Mouse (Mus musculus) MEL (cell line): ENCODE data around the gene Serp2. TPM values are rescaled to one million over a fixed set of nuclear protein-coding genes. Genes with fewer than 3 reads are reported as not detected.

Experiments
- DNase-seq: peaks from one replicate; pipeline ENCODE4 v3.0.0; 2011; ENCODE audit warnings: low read depth, low spot score
- H3K27ac ChIP-seq: 2 replicates; pipeline ENCODE4 v1.5.1; 2012; ENCODE audit warnings: low read depth, mild to moderate bottlenecking, control low read depth, low read length, moderate library complexity; ENCODE audit not compliant: control insufficient read depth
- H3K27me3 ChIP-seq, 2 experiments: fragments of 150-350 bp in 1 of 2; sonication (generic) in 1 of 2; 2 replicates each; pipeline ENCODE4 v1.6.1; 2012; ENCODE audit warnings: low read length in 2 of 2, mild to moderate bottlenecking in 2 of 2, improper control_type of control experiment in 1 of 2, moderate library complexity in 1 of 2; ENCODE audit not compliant: insufficient read depth in 2 of 2, control insufficient read depth in 1 of 2
- H3K36me3 ChIP-seq, 2 experiments: 2 replicates each; pipeline ENCODE4 v1.6.1; 2012 to 2014; ENCODE audit warnings: low read length in 2 of 2, improper control_type of control experiment in 1 of 2, inconsistent platforms in 1 of 2, mild to moderate bottlenecking in 1 of 2; ENCODE audit not compliant: insufficient read depth in 2 of 2, control insufficient read depth in 1 of 2
- H3K4me1 ChIP-seq, 2 experiments: fragments of 150-350 bp in 1 of 2; sonication (generic) in 1 of 2; 2 replicates each; pipeline ENCODE4 v1.6.1; 2012; ENCODE audit warnings: low read length in 2 of 2, improper control_type of control experiment in 1 of 2, mild to moderate bottlenecking in 1 of 2; ENCODE audit not compliant: insufficient read depth in 2 of 2, control insufficient read depth in 1 of 2
- H3K4me3 ChIP-seq, 2 experiments: fragments of 150-350 bp in 1 of 2; sonication (generic) in 1 of 2; 2 replicates each; pipeline ENCODE4 v1.5.1; 2012; ENCODE audit warnings: low read depth in 2 of 2, low read length in 2 of 2, mild to moderate bottlenecking in 2 of 2, moderate library complexity in 2 of 2, control low read depth in 1 of 2, improper control_type of control experiment in 1 of 2; ENCODE audit not compliant: control insufficient read depth in 1 of 2, insufficient read depth in 1 of 2
- H3K79me2 ChIP-seq: 2 replicates; pipeline ENCODE4 v1.6.1; 2012; ENCODE audit warnings: mild to moderate bottlenecking, low read length, moderate library complexity; ENCODE audit not compliant: control insufficient read depth, poor library complexity, insufficient read depth
- H3K9ac ChIP-seq: 2 replicates; pipeline ENCODE4 v1.6.1; 2012; ENCODE audit warnings: low read depth, mild to moderate bottlenecking, control low read depth, low read length, moderate library complexity; ENCODE audit not compliant: control insufficient read depth, poor library complexity, severe bottlenecking
- H3K9me3 ChIP-seq: fragments of 150-350 bp; sonication (generic); replicated peaks from 2 replicates; pipeline ENCODE4 v1.6.1; 2012; ENCODE audit warnings: mild to moderate bottlenecking, low read length, improper control_type of control experiment, moderate library complexity; ENCODE audit not compliant: insufficient read depth
- CTCF ChIP-seq, 3 experiments: IDR thresholded peaks in 2 of 3; conservative IDR thresholded peaks in 1 of 3; 2 replicates each; pipeline ENCODE4 v1.5.1; 2011 to 2012; ENCODE audit warnings: low read length in 3 of 3, low read depth in 2 of 3, mild to moderate bottlenecking in 2 of 3, improper control_type of control experiment in 1 of 3, inconsistent platforms in 1 of 3, mixed read lengths in 1 of 3, moderate library complexity in 1 of 3; ENCODE audit not compliant: control insufficient read depth in 1 of 3, insufficient read depth in 1 of 3, poor library complexity in 1 of 3, severe bottlenecking in 1 of 3
- E2F4 ChIP-seq: IDR thresholded peaks from 2 replicates; pipeline ENCODE4 v1.6.1; 2011; ENCODE audit warnings: low read depth, low read length, improper control_type of control experiment, borderline replicate concordance
- ELF1 ChIP-seq: IDR thresholded peaks from 2 replicates; pipeline ENCODE4 v1.6.1; 2014; ENCODE audit warnings: low read depth, mild to moderate bottlenecking, inconsistent platforms, low read length, improper control_type of control experiment, moderate library complexity
- EP300 ChIP-seq, 2 experiments: IDR thresholded peaks; 2 replicates each; pipeline ENCODE4 v1.6.1; 2011; ENCODE audit warnings: improper control_type of control experiment in 2 of 2, low read length in 2 of 2, low read depth in 1 of 2, mild to moderate bottlenecking in 1 of 2
- ETS1 ChIP-seq: IDR thresholded peaks from 2 replicates; pipeline ENCODE4 v1.6.1; 2012; ENCODE audit warnings: low read depth, mild to moderate bottlenecking, inconsistent platforms, low read length, improper control_type of control experiment, moderate library complexity
- GABPA ChIP-seq: IDR thresholded peaks from 2 replicates; pipeline ENCODE4 v1.6.1; 2012; ENCODE audit warnings: low read depth, mild to moderate bottlenecking, inconsistent platforms, low read length, improper control_type of control experiment, moderate library complexity
- HCFC1 ChIP-seq: IDR thresholded peaks from 2 replicates; pipeline ENCODE4 v1.6.1; 2012; ENCODE audit warnings: low read depth, mild to moderate bottlenecking, inconsistent platforms, low read length, improper control_type of control experiment, moderate library complexity
- JUND ChIP-seq: IDR thresholded peaks from 2 replicates; pipeline ENCODE4 v1.6.1; 2011; ENCODE audit warnings: low read depth, mild to moderate bottlenecking, improper control_type of control experiment, low read length
- KAT2A ChIP-seq: conservative IDR thresholded peaks from 2 replicates; pipeline ENCODE4 v1.6.1; 2012; ENCODE audit warnings: low read depth, low read length, improper control_type of control experiment, inconsistent platforms
- MAX ChIP-seq: IDR thresholded peaks from 2 replicates; pipeline ENCODE4 v1.6.1; 2011; ENCODE audit warnings: low read length, improper control_type of control experiment
- MAZ ChIP-seq: IDR thresholded peaks from 2 replicates; pipeline ENCODE4 v1.6.1; 2012; ENCODE audit warnings: low read depth, mild to moderate bottlenecking, inconsistent platforms, low read length, improper control_type of control experiment
- MXI1 ChIP-seq: IDR thresholded peaks from 2 replicates; pipeline ENCODE4 v1.6.1; 2011; ENCODE audit warnings: mild to moderate bottlenecking, low read depth, low read length, improper control_type of control experiment
- MYC ChIP-seq: IDR thresholded peaks from 2 replicates; pipeline ENCODE4 v1.6.1; 2011; ENCODE audit warnings: low read depth, mild to moderate bottlenecking, low read length, improper control_type of control experiment, moderate library complexity
- POLR2AphosphoS5 ChIP-seq: IDR thresholded peaks from 2 replicates; pipeline ENCODE4 v1.6.1; 2012; ENCODE audit warnings: low read depth, borderline replicate concordance, mild to moderate bottlenecking, inconsistent platforms, low read length, moderate library complexity, mixed read lengths
- RAD21 ChIP-seq: IDR thresholded peaks from 2 replicates; pipeline ENCODE4 v1.6.1; 2011; ENCODE audit warnings: mild to moderate bottlenecking, low read depth, low read length, improper control_type of control experiment
- SIN3A ChIP-seq: IDR thresholded peaks from 2 replicates; pipeline ENCODE4 v1.6.1; 2012; ENCODE audit warnings: low read length, improper control_type of control experiment, inconsistent platforms
- ZC3H11A ChIP-seq: IDR thresholded peaks from 2 replicates; pipeline ENCODE4 v1.6.1; 2012; ENCODE audit warnings: low read depth, mild to moderate bottlenecking, inconsistent platforms, low read length, improper control_type of control experiment
- ZNF384 ChIP-seq: IDR thresholded peaks from 2 replicates; pipeline ENCODE4 v1.6.1; 2012; ENCODE audit warnings: low read depth, mild to moderate bottlenecking, inconsistent platforms, low read length, improper control_type of control experiment
- polyA plus RNA-seq, 2 experiments: library from polyadenylated mRNA; stranded (reverse) in 1 of 2; unstranded in 1 of 2; fragments of >175 nt in 1 of 2; fragments of >200 nt in 1 of 2; gene quantifications; 2 replicates each; pipeline versions ENCODE4 v1.2.1 to v1.2.4; 2012; ENCODE audit warnings: low replicate concordance in 2 of 2, low read depth in 1 of 2; ENCODE audit not compliant: insufficient read length in 2 of 2, insufficient read depth in 1 of 2, missing spikeins in 1 of 2
- total RNA-seq: library from RNA; depleted of rRNA; stranded (reverse); fragments of 300-350 nt; gene quantifications from 2 replicates; pipeline ENCODE4 v1.2.3, GENCODE M21; 2012

The Serp2 gene
- total and polyA plus RNA-seq, 3 experiments, result 0.42 to 0.56 TPM; not detected in 1

DNA sequence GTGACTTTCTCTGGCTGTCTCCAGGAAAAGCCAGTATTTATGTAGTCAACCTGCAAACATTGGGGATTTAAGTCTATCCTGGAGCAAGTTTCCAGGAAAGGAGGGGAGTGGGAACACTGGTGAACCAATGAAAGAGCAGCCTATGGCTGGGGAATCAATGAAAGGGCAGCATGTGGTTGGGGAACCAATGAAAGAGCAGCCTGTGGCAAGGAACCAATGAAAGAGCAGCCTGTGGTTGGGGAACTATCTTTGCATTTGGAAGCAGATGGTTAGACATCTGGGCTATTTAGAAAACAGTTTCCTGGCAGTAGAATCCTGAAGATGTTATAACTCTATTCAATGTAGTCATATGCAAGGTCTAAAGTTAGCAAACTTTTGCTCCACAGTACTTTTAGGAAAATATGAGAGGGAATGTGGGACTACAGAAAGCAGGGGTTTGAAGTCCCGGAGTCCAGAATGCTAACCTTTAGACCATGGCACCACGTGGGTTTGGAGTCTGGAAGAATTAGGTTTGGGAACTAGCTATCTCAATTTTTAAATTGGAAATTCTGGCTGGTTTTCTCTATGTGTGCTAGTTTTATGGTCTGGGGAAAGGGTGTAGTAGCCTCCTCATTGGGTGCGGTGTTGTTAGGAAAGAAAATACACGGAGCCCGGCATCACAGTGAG is 16.6 kb downstream of the Serp2 start:
- no peaks in the 10 kb centered on the region for H3K36me3 ChIP-seq
- no peak for TF ChIP-seq ELF1
- no peak for TF ChIP-seq E2F4
- TF ChIP-seq HCFC1, result no peak
- no peak for TF ChIP-seq ETS1
- TF ChIP-seq ZC3H11A, result no peak
- TF ChIP-seq EP300 (IDR thresholded peaks at IDR 0.05; ENCODE audit: low read depth in 1 of 2, low read length in 2 of 2), result no peak
- TF ChIP-seq POLR2AphosphoS5, result no peak
- no peak overlapping the region for H3K27ac ChIP-seq
- H3K27me3 ChIP-seq, result no peaks in the 10 kb centered on the region
- no peak overlapping the region for H3K4me3 ChIP-seq
- no peak overlapping the region for H3K9ac ChIP-seq
- H3K4me1 ChIP-seq, result no peaks in the 10 kb centered on the region
- no peaks in the 10 kb centered on the region for H3K79me2 ChIP-seq
- no peaks in the 10 kb centered on the region for H3K9me3 ChIP-seq
- peak; percentile 37 for DNase-seq

GRCm38 (mm10) chr14:76536921-76537320 is 19.8 kb downstream of the Serp2 start:
- TF ChIP-seq MAX (no peak), ELF1 (no peak), ZNF384 (no peak), HCFC1 (no peak), MAZ (no peak), JUND (no peak), MYC (no peak), GABPA (no peak), KAT2A (no peak), RAD21 (no peak), CTCF (IDR thresholded peaks at IDR 0.05 in 2 of 3, conservative IDR thresholded peaks at IDR 0.05 in 1 of 3; ENCODE audit: control insufficient read depth in 1 of 3, insufficient read depth in 1 of 3, low read depth in 2 of 3, low read length in 3 of 3, poor library complexity in 1 of 3, severe bottlenecking in 1 of 3) (no peak), MXI1 (no peak), SIN3A (no peak)
- no peak overlapping the region for H3K4me3 ChIP-seq
- DNase-seq, result no peak
- H3K9ac ChIP-seq, result no peak overlapping the region
- H3K9me3 ChIP-seq, result no peaks in the 10 kb centered on the region
- no peak overlapping the region for H3K27ac ChIP-seq
- no peaks in the 10 kb centered on the region for H3K27me3 ChIP-seq
- peaks cover 0 to 6% of the 10 kb centered on the region in 2 experiments; a peak in 2 of 4 replicates for H3K36me3 ChIP-seq
- H3K79me2 ChIP-seq, result no peaks in the 10 kb centered on the region; the same call in 1 of the 2 replicates
- H3K4me1 ChIP-seq, result peaks cover 0 to 11% of the 10 kb centered on the region in 2 experiments; a peak in 2 of 4 replicates
